28 mouse cellular contexts compared by ENCODE assay signal in genomic region chr5:53909201-53909600, GRCm38 (mm10).
DNase-seq lines count a peak whose midpoint lies in the region; ATAC-seq and TF ChIP-seq lines count a peak whose summit lies in the region.
"Had no signal": no experiment of that assay in that cellular context is flagged by ENCODE, and none has a peak within 500 bp of the region (broad histone marks: within the 10 kb centered on the region; RNA-seq: fewer than 3 reads in every experiment).

No protein-coding gene starts in this region.

- no peak overlapping the region for H3K4me3 ChIP-seq in liver, embryonic 13.5 days (replicated peaks)
- no peak overlapping the region for H3K4me3 ChIP-seq in forebrain, postnatal 0 days (ENCODE audit: low read depth, low read length)
- H3K4me3 ChIP-seq: embryonic facial prominence, embryonic 10.5 days; embryonic facial prominence, embryonic 15.5 days; hindbrain, embryonic 13.5 days; limb, embryonic 10.5 days; limb, embryonic 15.5 days; lung, embryonic 15.5 days; megakaryocyte, embryonic 14.5 days; midbrain, embryonic 15.5 days; neural tube, embryonic 15.5 days had no signal

- no peaks in the 10 kb centered on the region for H3K36me3 ChIP-seq in liver, embryonic 13.5 days
- H3K36me3 ChIP-seq in forebrain, postnatal 0 days (ENCODE audit: insufficient read depth), result peaks cover 5% of the 10 kb centered on the region; the same call in 1 of the 2 replicates
- H3K36me3 ChIP-seq: embryonic facial prominence, embryonic 15.5 days; limb, embryonic 15.5 days; lung, embryonic 15.5 days had no signal

- no peak for TF ChIP-seq CTCF in forebrain, postnatal 0 days (IDR thresholded peaks at IDR 0.05; ENCODE audit: low read depth)

- H3K9me3 ChIP-seq in liver, embryonic 13.5 days (replicated peaks), result no peaks in the 10 kb centered on the region
- H3K9me3 ChIP-seq in forebrain, postnatal 0 days (ENCODE audit: low read length), result 0 out of 2 replicates have a peak, but pooled peaks cover 3% of the 10 kb centered on the region
- H3K9me3 ChIP-seq: limb, embryonic 10.5 days; limb, embryonic 15.5 days; lung, embryonic 15.5 days; midbrain, embryonic 15.5 days; neural tube, embryonic 15.5 days had no signal

- no peak overlapping the region for H3K4me2 ChIP-seq in liver, embryonic 13.5 days
- H3K4me2 ChIP-seq in forebrain, postnatal 0 days (ENCODE audit: low read depth), result no peak overlapping the region
- H3K4me2 ChIP-seq: embryonic facial prominence, embryonic 15.5 days; hindbrain, embryonic 13.5 days; limb, embryonic 15.5 days; lung, embryonic 15.5 days; midbrain, embryonic 15.5 days; neural tube, embryonic 15.5 days had no signal

- WGBS in liver, embryonic 13.5 days (ENCODE audit: insufficient replicate concordance), result 30% methylated on average over 3 of the region's 3 CpGs
- 91% methylated on average over 3 of the region's 3 CpGs for WGBS in forebrain, postnatal 0 days

- peak; percentile 85 for ATAC-seq in erythroblast, adult 5-6 weeks (replicated peaks; ENCODE audit: low FRiP score, poor library complexity, severe bottlenecking)
- peak; percentile 91 for ATAC-seq in liver, embryonic 13.5 days (ENCODE audit: low read depth)
- peak; percentile 99 for ATAC-seq in megakaryocyte progenitor cell, adult 5-6 weeks (replicated peaks; ENCODE audit: poor library complexity)
- ATAC-seq in forebrain, postnatal 0 days, result no peak
- ATAC-seq: CD4-positive, CD25-positive, alpha-beta regulatory T cell, adult 4 months; forebrain, embryonic 14.5 days; intestine, postnatal 0 days; midbrain, embryonic 15.5 days had no signal

- no peak overlapping the region for H3K9ac ChIP-seq in liver, embryonic 13.5 days
- H3K9ac ChIP-seq in forebrain, postnatal 0 days, result no peak overlapping the region
- H3K9ac ChIP-seq: embryonic facial prominence, embryonic 15.5 days; hindbrain, embryonic 13.5 days; limb, embryonic 15.5 days; lung, embryonic 15.5 days; midbrain, embryonic 15.5 days; neural tube, embryonic 15.5 days had no signal

- no peak overlapping the region for H3K27ac ChIP-seq in liver, embryonic 13.5 days
- no peak overlapping the region for H3K27ac ChIP-seq in forebrain, postnatal 0 days (ENCODE audit: low read depth, low read length)
- H3K27ac ChIP-seq: embryonic facial prominence, embryonic 10.5 days; embryonic facial prominence, embryonic 15.5 days; hindbrain, embryonic 13.5 days; limb, embryonic 10.5 days; limb, embryonic 15.5 days; lung, embryonic 15.5 days; midbrain, embryonic 15.5 days; neural tube, embryonic 15.5 days had no signal

- H3K27me3 ChIP-seq in liver, embryonic 13.5 days, result no peaks in the 10 kb centered on the region
- H3K27me3 ChIP-seq in forebrain, postnatal 0 days (ENCODE audit: insufficient read depth, low read length), result no peaks in the 10 kb centered on the region
- H3K27me3 ChIP-seq: embryonic facial prominence, embryonic 15.5 days; hindbrain, embryonic 13.5 days; limb, embryonic 15.5 days; lung, embryonic 15.5 days; megakaryocyte, embryonic 14.5 days; midbrain, embryonic 15.5 days; neural tube, embryonic 15.5 days had no signal

- DNase-seq in MEL-GATA-1-ER (ENCODE audit: extremely low read depth, low read depth), result peak; percentile 88
- DNase-seq in liver, embryonic 13.5 days, result peak; percentile 18
- DNase-seq in forebrain, postnatal 0 days, result no peak
- DNase-seq in gastrocnemius, postnatal 10 days, result no peak
- no peak for DNase-seq in thymus, postnatal 4 days
- DNase-seq: adrenal gland, postnatal 10 days; cerebellum, adult 2 months; cerebellum, postnatal 14 days; kidney, adult 9 months; kidney, postnatal 10 days; lung, postnatal 36 days; retina, postnatal 1 day; right cerebral cortex, postnatal 14 days; thymus, postnatal 14 days had no signal

- H3K4me1 ChIP-seq in liver, embryonic 13.5 days (replicated peaks), result no peaks in the 10 kb centered on the region
- H3K4me1 ChIP-seq in forebrain, postnatal 0 days (ENCODE audit: insufficient read depth), result no peaks in the 10 kb centered on the region
- H3K4me1 ChIP-seq: embryonic facial prominence, embryonic 10.5 days; embryonic facial prominence, embryonic 15.5 days; hindbrain, embryonic 13.5 days; limb, embryonic 10.5 days; limb, embryonic 15.5 days; lung, embryonic 15.5 days; midbrain, embryonic 15.5 days; neural tube, embryonic 15.5 days had no signal

Comparison
In these comparisons a context has a peak if more than half of its experiments do, and no peak if none do; other contexts are left out.
1. DNase-seq: peak in MEL-GATA-1-ER (single experiment) and liver, embryonic 13.5 days (single experiment); none in forebrain, postnatal 0 days (single experiment), gastrocnemius, postnatal 10 days (single experiment) and thymus, postnatal 4 days (single experiment).